Mouse (Mus musculus): ENCODE measurements around the gene Akap6. TPM values are rescaled to one million over a fixed set of nuclear protein-coding genes. Genes with fewer than 3 reads are reported as not detected.
A peak's percentile ranks its signal among the peaks of the same experiment; 100 is the strongest.

Gene Akap6
- polyA plus RNA-seq, 1 experiment: 6.6 TPM

DNA sequence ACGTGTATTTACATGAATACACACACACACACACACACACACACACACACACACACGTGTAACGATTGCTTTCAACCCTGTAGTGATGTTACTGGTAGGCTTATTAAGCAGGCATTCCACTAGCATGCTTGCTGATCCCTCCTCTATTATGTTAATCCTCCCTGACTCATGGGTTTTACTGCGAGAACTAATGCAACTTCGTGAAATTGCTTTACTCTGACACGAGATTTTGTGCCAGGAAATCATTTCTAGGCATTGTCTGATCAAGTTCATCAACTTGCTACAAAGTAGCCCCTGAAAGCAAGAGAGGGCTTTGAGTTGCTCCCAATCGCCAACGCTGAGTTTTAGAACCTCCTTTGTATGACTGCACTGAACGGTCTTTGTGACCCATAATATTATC, 132.6 kb downstream of the Akap6 start:
- Histone ChIP-seq H3K4me2 (ENCODE audit: low read depth) (peak overlapping the region; percentile 65), H3K36me3 (ENCODE audit: control insufficient read depth, insufficient read depth) (no peaks in the 10 kb centered on the region), H3K79me2 (ENCODE audit: control insufficient read depth, insufficient read depth) (no peaks in the 10 kb centered on the region), H3K27me3 (ENCODE audit: control insufficient read depth, insufficient read depth, insufficient read length) (no peaks in the 10 kb centered on the region), H3K4me3 (no peak overlapping the region), H3ac (ENCODE audit: control insufficient read depth, insufficient read length) (no peak overlapping the region)
- TF ChIP-seq CEBPB (IDR thresholded peaks at IDR 0.05; ENCODE audit: insufficient read depth, poor library complexity, severe bottlenecking): peak; percentile 74; the same call in 1 of the 2 replicates
- TF ChIP-seq MAX (IDR thresholded peaks at IDR 0.05; ENCODE audit: low read depth): no peak

DNA sequence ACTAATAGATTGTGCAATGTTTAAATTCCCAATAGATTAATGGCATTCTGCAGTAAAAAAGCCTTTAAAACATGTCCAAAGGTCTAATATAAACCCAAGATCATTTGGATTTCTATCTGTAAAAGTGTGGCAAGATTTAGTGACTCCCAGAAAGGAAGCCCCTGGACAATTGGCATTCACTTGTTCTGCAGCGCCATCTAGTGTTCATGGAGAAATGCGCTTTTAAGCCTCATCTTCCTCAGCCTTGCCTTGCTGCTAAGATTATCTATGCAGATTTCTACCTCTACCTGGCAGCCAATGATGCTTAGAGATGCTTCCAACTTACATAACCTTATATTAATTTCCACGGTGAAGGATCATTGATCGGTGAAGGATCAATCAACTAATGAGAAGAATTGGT, 133.0 kb downstream of the Akap6 start:
- Histone ChIP-seq H3K4me3 (no peak overlapping the region), H3K27me3 (ENCODE audit: control insufficient read depth, insufficient read depth, insufficient read length) (no peaks in the 10 kb centered on the region), H3K79me2 (ENCODE audit: control insufficient read depth, insufficient read depth) (no peaks in the 10 kb centered on the region), H3K36me3 (ENCODE audit: control insufficient read depth, insufficient read depth) (no peaks in the 10 kb centered on the region), H3K4me2 (ENCODE audit: low read depth) (peak overlapping the region; percentile 65), H3ac (ENCODE audit: control insufficient read depth, insufficient read length) (no peak overlapping the region)
- TF ChIP-seq CEBPB (IDR thresholded peaks at IDR 0.05; ENCODE audit: insufficient read depth, poor library complexity, severe bottlenecking): no peak
- no peak for TF ChIP-seq MAX (IDR thresholded peaks at IDR 0.05; ENCODE audit: low read depth)
- TF ChIP-seq SRF (IDR thresholded peaks at IDR 0.05; ENCODE audit: control insufficient read depth, insufficient read length, low read depth): no peak
- TF ChIP-seq REST (IDR thresholded peaks at IDR 0.05; ENCODE audit: insufficient read depth, insufficient read length): no peak
- TF ChIP-seq POLR2AphosphoS2 (IDR thresholded peaks at IDR 0.05; ENCODE audit: insufficient read length, low read depth): no peak
- no peak for TF ChIP-seq TCF3 (IDR thresholded peaks at IDR 0.05; ENCODE audit: insufficient read length, low read depth)
- no peak for TF ChIP-seq MYOD1 (IDR thresholded peaks at IDR 0.05; ENCODE audit: control insufficient read depth in 1 of 3, insufficient read length in 2 of 3, low read depth in 2 of 3)

DNA sequence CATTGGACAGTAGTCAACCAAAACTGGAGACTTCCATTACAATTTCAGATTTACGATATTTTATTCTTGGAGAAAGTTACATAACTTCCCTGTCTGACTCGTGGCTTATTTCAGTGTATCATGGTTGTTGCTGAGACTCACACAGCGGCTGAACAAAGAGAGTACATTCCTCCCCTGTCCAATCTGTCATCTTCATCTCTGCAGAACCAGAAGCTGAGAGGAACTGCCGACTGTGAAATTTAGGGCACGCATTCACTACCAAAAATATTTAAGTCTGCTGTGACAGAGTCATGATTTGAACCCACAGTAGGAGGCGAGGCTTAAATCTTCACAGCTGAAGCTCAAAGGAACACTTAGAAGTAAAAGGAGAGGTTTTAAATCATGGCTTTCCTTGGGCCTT, 134.0 kb downstream of the Akap6 start:
- no peaks in the 10 kb centered on the region for H3K27me3 ChIP-seq (ENCODE audit: control insufficient read depth, insufficient read depth, insufficient read length)
- no peak for TF ChIP-seq CEBPB (IDR thresholded peaks at IDR 0.05; ENCODE audit: insufficient read depth, poor library complexity, severe bottlenecking)
- no peak for TF ChIP-seq TCF3 (IDR thresholded peaks at IDR 0.05; ENCODE audit: insufficient read length, low read depth)
- TF ChIP-seq TCF12 (IDR thresholded peaks at IDR 0.05; ENCODE audit: insufficient read depth, poor library complexity, severe bottlenecking): no peak
- no peak for TF ChIP-seq POLR2A (IDR thresholded peaks at IDR 0.05; ENCODE audit: insufficient read length, low read depth)
- no peak for TF ChIP-seq E2F4 (IDR thresholded peaks at IDR 0.05; ENCODE audit: insufficient read depth)
- no peak for TF ChIP-seq SRF (IDR thresholded peaks at IDR 0.05; ENCODE audit: control insufficient read depth, insufficient read length, low read depth)
- TF ChIP-seq MYOD1 (IDR thresholded peaks at IDR 0.05; ENCODE audit: control insufficient read depth in 1 of 3, insufficient read length in 2 of 3, low read depth in 2 of 3): no peak
- TF ChIP-seq POLR2AphosphoS2 (IDR thresholded peaks at IDR 0.05; ENCODE audit: insufficient read length, low read depth): no peak
- no peak for TF ChIP-seq MYOG (IDR thresholded peaks at IDR 0.05; ENCODE audit: control insufficient read depth in 1 of 3, insufficient read depth in 1 of 3, insufficient read length in 2 of 3, low read depth in 2 of 3)
- no peak for TF ChIP-seq REST (IDR thresholded peaks at IDR 0.05; ENCODE audit: insufficient read depth, insufficient read length)
- TF ChIP-seq USF1 (IDR thresholded peaks at IDR 0.05; ENCODE audit: low read depth): no peak
- no peak for TF ChIP-seq MAX (IDR thresholded peaks at IDR 0.05; ENCODE audit: low read depth)
- H3K4me2 ChIP-seq (ENCODE audit: low read depth): no peak overlapping the region
- no peak overlapping the region for H3K4me3 ChIP-seq
- H3K79me2 ChIP-seq (ENCODE audit: control insufficient read depth, insufficient read depth): no peaks in the 10 kb centered on the region
- H3ac ChIP-seq (ENCODE audit: control insufficient read depth, insufficient read length): no peak overlapping the region
- no peaks in the 10 kb centered on the region for H3K36me3 ChIP-seq (ENCODE audit: control insufficient read depth, insufficient read depth)

DNA sequence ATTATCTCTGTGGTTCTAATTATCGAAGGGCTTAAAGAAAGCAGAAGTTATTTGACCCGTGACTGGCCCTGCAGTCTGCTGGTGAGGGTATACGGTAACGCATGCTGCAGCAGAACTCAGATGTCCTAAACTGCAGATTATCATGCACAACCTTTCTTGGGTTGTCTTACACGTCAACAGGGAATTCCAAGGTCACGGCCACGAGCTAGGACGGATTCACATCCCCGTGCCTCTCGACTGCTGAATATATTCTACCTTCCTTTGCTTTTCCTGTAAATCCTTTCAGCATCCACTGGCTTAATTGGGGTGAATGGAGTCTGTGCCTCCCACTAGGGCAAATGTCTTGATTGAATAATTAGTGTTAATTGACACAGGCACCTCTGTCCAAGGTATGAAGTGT, 134.9 kb downstream of the Akap6 start:
- H3K36me3 ChIP-seq (ENCODE audit: control insufficient read depth, insufficient read depth): no peaks in the 10 kb centered on the region
- TF ChIP-seq MYOD1 (IDR thresholded peaks at IDR 0.05; ENCODE audit: control insufficient read depth in 1 of 3, insufficient read length in 2 of 3, low read depth in 2 of 3): no peak
- no peak for TF ChIP-seq POLR2A (IDR thresholded peaks at IDR 0.05; ENCODE audit: insufficient read length, low read depth)
- no peak for TF ChIP-seq REST (IDR thresholded peaks at IDR 0.05; ENCODE audit: insufficient read depth, insufficient read length)
- no peak for TF ChIP-seq MAX (IDR thresholded peaks at IDR 0.05; ENCODE audit: low read depth)
- no peak for TF ChIP-seq POLR2AphosphoS2 (IDR thresholded peaks at IDR 0.05; ENCODE audit: insufficient read length, low read depth)
- TF ChIP-seq SRF (IDR thresholded peaks at IDR 0.05; ENCODE audit: control insufficient read depth, insufficient read length, low read depth): no peak
- TF ChIP-seq USF1 (IDR thresholded peaks at IDR 0.05; ENCODE audit: low read depth): no peak
- TF ChIP-seq CEBPB (IDR thresholded peaks at IDR 0.05; ENCODE audit: insufficient read depth, poor library complexity, severe bottlenecking): no peak
- TF ChIP-seq TCF3 (IDR thresholded peaks at IDR 0.05; ENCODE audit: insufficient read length, low read depth): no peak
- no peak for TF ChIP-seq MYOG (IDR thresholded peaks at IDR 0.05; ENCODE audit: control insufficient read depth in 1 of 3, insufficient read depth in 1 of 3, insufficient read length in 2 of 3, low read depth in 2 of 3)
- no peak for TF ChIP-seq TCF12 (IDR thresholded peaks at IDR 0.05; ENCODE audit: insufficient read depth, poor library complexity, severe bottlenecking)
- no peak for TF ChIP-seq E2F4 (IDR thresholded peaks at IDR 0.05; ENCODE audit: insufficient read depth)
- H3K4me3 ChIP-seq: no peak overlapping the region
- no peak overlapping the region for H3ac ChIP-seq (ENCODE audit: control insufficient read depth, insufficient read length)
- no peaks in the 10 kb centered on the region for H3K27me3 ChIP-seq (ENCODE audit: control insufficient read depth, insufficient read depth, insufficient read length)
- H3K4me2 ChIP-seq (ENCODE audit: low read depth): no peak overlapping the region
- H3K79me2 ChIP-seq (ENCODE audit: control insufficient read depth, insufficient read depth): no peaks in the 10 kb centered on the region

DNA sequence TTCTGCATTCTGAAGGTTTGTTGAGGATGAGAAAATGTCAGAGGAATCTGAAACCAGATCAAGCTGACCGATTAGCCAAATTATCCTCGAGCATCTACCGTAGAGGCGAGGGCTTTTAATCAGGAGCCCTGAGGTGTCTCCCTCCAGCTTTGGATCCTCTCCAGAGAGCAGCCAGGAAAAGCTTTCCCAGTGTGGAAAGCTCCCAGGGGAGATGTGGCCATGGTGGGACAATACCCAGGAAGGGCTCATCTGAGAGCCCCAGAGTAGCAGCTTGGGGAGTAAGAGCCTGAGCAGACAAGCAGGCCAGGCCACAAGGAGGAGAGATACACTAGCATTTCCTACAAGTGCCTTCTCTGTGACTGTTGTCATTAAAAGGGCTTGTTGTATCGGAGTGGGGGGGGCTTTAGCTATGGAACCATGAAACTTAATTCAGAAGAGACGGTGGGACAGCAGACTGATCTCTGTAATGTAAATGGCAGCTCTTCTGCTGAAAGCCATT, 135.6 kb downstream of the Akap6 start:
- TF ChIP-seq POLR2AphosphoS2 (IDR thresholded peaks at IDR 0.05; ENCODE audit: insufficient read length, low read depth) (no peak), MAX (IDR thresholded peaks at IDR 0.05; ENCODE audit: low read depth) (no peak), POLR2A (IDR thresholded peaks at IDR 0.05; ENCODE audit: insufficient read length, low read depth) (no peak), SRF (IDR thresholded peaks at IDR 0.05; ENCODE audit: control insufficient read depth, insufficient read length, low read depth) (no peak), MYOG (IDR thresholded peaks at IDR 0.05; ENCODE audit: control insufficient read depth in 1 of 3, insufficient read depth in 1 of 3, insufficient read length in 2 of 3, low read depth in 2 of 3) (no peak), REST (IDR thresholded peaks at IDR 0.05; ENCODE audit: insufficient read depth, insufficient read length) (no peak), CEBPB (IDR thresholded peaks at IDR 0.05; ENCODE audit: insufficient read depth, poor library complexity, severe bottlenecking) (no peak), MYOD1 (IDR thresholded peaks at IDR 0.05; ENCODE audit: control insufficient read depth in 1 of 3, insufficient read length in 2 of 3, low read depth in 2 of 3) (no peak), E2F4 (IDR thresholded peaks at IDR 0.05; ENCODE audit: insufficient read depth) (no peak), TCF3 (IDR thresholded peaks at IDR 0.05; ENCODE audit: insufficient read length, low read depth) (no peak), USF1 (IDR thresholded peaks at IDR 0.05; ENCODE audit: low read depth) (no peak), TCF12 (IDR thresholded peaks at IDR 0.05; ENCODE audit: insufficient read depth, poor library complexity, severe bottlenecking) (no peak)
- Histone ChIP-seq H3K4me2 (ENCODE audit: low read depth) (peak overlapping the region; percentile 74), H3ac (ENCODE audit: control insufficient read depth, insufficient read length) (no peak overlapping the region), H3K4me3 (no peak overlapping the region), H3K36me3 (ENCODE audit: control insufficient read depth, insufficient read depth) (no peaks in the 10 kb centered on the region), H3K79me2 (ENCODE audit: control insufficient read depth, insufficient read depth) (no peaks in the 10 kb centered on the region), H3K27me3 (ENCODE audit: control insufficient read depth, insufficient read depth, insufficient read length) (no peaks in the 10 kb centered on the region)

Data from myocyte (in vitro differentiated cells).